Comparison of ENCODE assay signal across 8 mouse cellular contexts in genomic region chr15:82899676-82900301, GRCm38 (mm10).
DNase-seq lines count a peak whose midpoint lies in the region; ATAC-seq and TF ChIP-seq lines count a peak whose summit lies in the region.

No protein-coding gene starts in this region.

- DNase-seq in ES-E14 (ENCODE audit: low read depth, low spot score): peak; percentile 65
- peak; percentile 67 for DNase-seq in c-Kit-positive CD71-positive TER-119-negative erythroid progenitor cells, embryonic 14.5 days (ENCODE audit: low read depth)
- peak; percentile 92 for DNase-seq in forebrain, embryonic 11.5 days (ENCODE audit: low spot score)
- peak; percentile 89 to 90 for DNase-seq in heart, postnatal 10 days
- DNase-seq in kidney, postnatal 4 days: peak; percentile 88 to 93
- peak; percentile 90 for DNase-seq in lung, postnatal 10 days
- peak; percentile 70 for DNase-seq in ovary, postnatal 14 days (ENCODE audit: low spot score)
- DNase-seq in thymus, postnatal 10 days (ENCODE audit: low spot score in 2 of 2): peak; percentile 78

- intact Hi-C loops in heart, postnatal 10 days (cut with DNase I): loop anchor here (5.0 kb wide), 1 partner anchor 198 kb away; no protein-coding TSS in a partner anchor

- in situ Hi-C loops in ES-E14 (cut with MboI; ENCODE audit: low sequenced_read_pairs in 2 of 2, unreplicated experiment in 2 of 2): no loop called here

- H3K36me3 ChIP-seq in ES-E14 (ENCODE audit: control insufficient read depth, insufficient read depth, low read length, poor library complexity, severe bottlenecking): no peaks in the 10 kb centered on the region
- no peaks in the 10 kb centered on the region for H3K36me3 ChIP-seq in forebrain, embryonic 11.5 days (ENCODE audit: control insufficient read depth, insufficient read depth, low read length)

- no peaks in the 10 kb centered on the region for H3K9me3 ChIP-seq in ES-E14 (ENCODE audit: control insufficient read depth, insufficient read depth, low read depth, low read length)
- no peaks in the 10 kb centered on the region for H3K9me3 ChIP-seq in forebrain, embryonic 11.5 days (ENCODE audit: control insufficient read depth, low read length)

- WGBS in forebrain, embryonic 11.5 days: under 1% methylated on average over 28 of the region's 56 CpGs

- H3K4me3 ChIP-seq in ES-E14 (ENCODE audit: insufficient read depth in 1 of 2, low read depth in 1 of 2, low read length in 2 of 2, poor library complexity in 1 of 2, severe bottlenecking in 1 of 2): peak overlapping the region; percentile 93 to 99
- H3K4me3 ChIP-seq in forebrain, embryonic 11.5 days (ENCODE audit: low read depth, low read length): peak overlapping the region; percentile 84

- peak overlapping the region; percentile 92 for H3K4me2 ChIP-seq in forebrain, embryonic 11.5 days (ENCODE audit: low read depth, low read length, severe bottlenecking)

- H3K27me3 ChIP-seq in forebrain, embryonic 11.5 days (ENCODE audit: control insufficient read depth, insufficient read depth, low read length): peaks cover 10% of the 10 kb centered on the region

- ATAC-seq in forebrain, embryonic 11.5 days (replicated peaks; ENCODE audit: low FRiP score): peak; percentile 89

- H3K4me1 ChIP-seq in ES-E14 (ENCODE audit: control insufficient read depth in 2 of 2, insufficient read depth in 2 of 2, low read length in 2 of 2, poor library complexity in 1 of 2): peaks cover 20 to 34% of the 10 kb centered on the region in 2 experiments
- peaks cover 36% of the 10 kb centered on the region for H3K4me1 ChIP-seq in forebrain, embryonic 11.5 days (replicated peaks; ENCODE audit: control insufficient read depth, insufficient read depth, low read length)

- peak overlapping the region; percentile 81; the same call in 1 of the 2 replicates for H3K27ac ChIP-seq in ES-E14 (ENCODE audit: insufficient read depth, low read depth, low read length, poor library complexity, severe bottlenecking)
- H3K27ac ChIP-seq in forebrain, embryonic 11.5 days (ENCODE audit: low read depth, low read length): peak overlapping the region; percentile 93

- H3K9ac ChIP-seq in ES-E14 (ENCODE audit: insufficient read depth, low read depth, low read length, poor library complexity, severe bottlenecking): peak overlapping the region; percentile 97
- peak overlapping the region; percentile 91 for H3K9ac ChIP-seq in forebrain, embryonic 11.5 days (ENCODE audit: low read length)

TF ChIP-seq in ES-E14, 5 proteins besides CTCF, POLR2A, EP300 and RAD21:
- TF ChIP-seq CHD2 (IDR thresholded peaks at IDR 0.05; ENCODE audit: low read depth, low read length) (no peak), HCFC1 (IDR thresholded peaks at IDR 0.05; ENCODE audit: borderline replicate concordance, insufficient read depth, low read length) (no peak; the same call in 1 of the 2 replicates), ZC3H11A (IDR thresholded peaks at IDR 0.05; ENCODE audit: borderline replicate concordance, low read depth, low read length) (no peak), MAFK (IDR thresholded peaks at IDR 0.05; ENCODE audit: insufficient read depth, low read depth, low read length) (no peak), ZNF384 (IDR thresholded peaks at IDR 0.05; ENCODE audit: low read depth, low read length) (no peak)

Comparison
In these comparisons a context has a peak if more than half of its experiments do, and no peak if none do; other contexts are left out.
1. Peak in every context shown above with its lines: DNase-seq, ATAC-seq, H3K4me3 ChIP-seq and H3K27ac ChIP-seq.